Mouse (Mus musculus) spleen, adult 2 months (tissue): Measurements from ENCODE around the gene Polr1d. TPM values are rescaled to one million over a fixed set of nuclear protein-coding genes. Genes with fewer than 3 reads are reported as not detected.

ENCODE experiments used
- DNase-seq, 2 experiments: peaks; one replicate each; pipeline versions ENCODE4 v3.0.0 to v3.0.0-alpha.2; 2012 to 2021; ENCODE audit warnings: low spot score in 2 of 2, low read depth in 1 of 2
- H3K27ac ChIP-seq: fragments of 200-500 bp; 2 replicates; pipeline ENCODE4 v1.5.1; 2012; ENCODE audit warnings: low read length, inconsistent platforms; ENCODE audit not compliant: insufficient read depth
- H3K27me3 ChIP-seq: fragments of 200-500 bp; 2 replicates; pipeline ENCODE4 v1.6.1; 2012; ENCODE audit warnings: mild to moderate bottlenecking, moderate library complexity, low read length, inconsistent platforms; ENCODE audit not compliant: control insufficient read depth, insufficient read depth
- H3K36me3 ChIP-seq: fragments of 200-500 bp; 2 replicates; pipeline ENCODE4 v1.6.1; 2012; ENCODE audit warnings: mild to moderate bottlenecking, low read length, inconsistent platforms; ENCODE audit not compliant: control insufficient read depth, insufficient read depth
- H3K4me1 ChIP-seq: fragments of 200-500 bp; 2 replicates; pipeline ENCODE4 v1.6.1; 2011; ENCODE audit warnings: inconsistent platforms; ENCODE audit not compliant: control insufficient read depth, insufficient read depth, insufficient read length
- H3K4me3 ChIP-seq: fragments of 200-500 bp; 2 replicates; pipeline ENCODE4 v1.5.1; 2011; ENCODE audit warnings: mild to moderate bottlenecking, inconsistent platforms; ENCODE audit not compliant: insufficient read depth, insufficient read length; ENCODE audit errors: extremely low read depth
- CTCF ChIP-seq: fragments of 200-500 bp; IDR thresholded peaks from 2 replicates; pipeline ENCODE4 v1.5.1; 2011; ENCODE audit warnings: mild to moderate bottlenecking, inconsistent platforms; ENCODE audit not compliant: insufficient read depth, insufficient read length, insufficient replicate concordance; ENCODE audit errors: extremely low read depth
- POLR2A ChIP-seq: fragments of 200-500 bp; IDR thresholded peaks from 2 replicates; pipeline ENCODE4 v1.6.1; 2011; ENCODE audit warnings: low read depth, low read length, inconsistent platforms
- WGBS: fragments of 180-500 bp; shearing (Covaris S2); methylation state at CpG from one replicate; pipeline ENCODE4 v1.1.7; 2018; 5-methylcytosine and 5-hydroxymethylcytosine counted together
- polyA plus RNA-seq: library from polyadenylated mRNA; depleted of rRNA; stranded (reverse); fragments of >200 nt; gene quantifications from 2 replicates; pipeline ENCODE4 v1.2.3, GENCODE M21; 2012

Gene Polr1d
- polyA plus RNA-seq, 1 experiment, result 24.2 TPM

GRCm38 (mm10) chr5:147134341-147135088, 57.7 kb downstream of the Polr1d start:
- no peaks in the 10 kb centered on the region for H3K4me1 ChIP-seq
- no peak overlapping the region for H3K27ac ChIP-seq
- 55% methylated on average over 8 of the region's 8 CpGs for WGBS
- TF ChIP-seq POLR2A (no peak), CTCF (no peak)
- H3K36me3 ChIP-seq, result no peaks in the 10 kb centered on the region
- DNase-seq, result no peak
- no peak overlapping the region for H3K4me3 ChIP-seq
- no peaks in the 10 kb centered on the region for H3K27me3 ChIP-seq

- TF ChIP-seq CTCF (no peak), POLR2A (no peak)
Measured at GRCm38 (mm10) chr5:147135089-147135446, 58.2 kb downstream of the Polr1d start.

GRCm38 (mm10) chr5:147135994-147136393, 59.1 kb downstream of the Polr1d start:
- Histone ChIP-seq H3K27me3 (no peaks in the 10 kb centered on the region), H3K4me3 (no peak overlapping the region), H3K4me1 (no peaks in the 10 kb centered on the region), H3K36me3 (no peaks in the 10 kb centered on the region), H3K27ac (no peak overlapping the region)
- no peak for TF ChIP-seq CTCF
- TF ChIP-seq POLR2A, result no peak
- 86% methylated on average over 13 of the region's 13 CpGs for WGBS
- DNase-seq, result no peak

More at GRCm38 (mm10) chr5:147135089-147135446, 58.2 kb downstream of the Polr1d start:
- 94% methylated on average over 3 of the region's 3 CpGs for WGBS
- Histone ChIP-seq H3K27ac (no peak overlapping the region), H3K4me1 (no peaks in the 10 kb centered on the region), H3K4me3 (no peak overlapping the region), H3K27me3 (no peaks in the 10 kb centered on the region), H3K36me3 (no peaks in the 10 kb centered on the region)
- no peak for DNase-seq

GRCm38 (mm10) chr5:147147340-147147739, 70.5 kb downstream of the Polr1d start:
- Histone ChIP-seq H3K27ac (no peak overlapping the region), H3K27me3 (no peaks in the 10 kb centered on the region), H3K4me1 (no peaks in the 10 kb centered on the region), H3K4me3 (no peak overlapping the region), H3K36me3 (no peaks in the 10 kb centered on the region)
- TF ChIP-seq POLR2A, result no peak
- no peak for TF ChIP-seq CTCF
- DNase-seq, result no peak

GRCm38 (mm10) chr5:147154806-147155371, 78.0 kb downstream of the Polr1d start:
- Histone ChIP-seq H3K4me1 (no peaks in the 10 kb centered on the region), H3K27me3 (no peaks in the 10 kb centered on the region), H3K27ac (no peak overlapping the region), H3K4me3 (no peak overlapping the region), H3K36me3 (no peaks in the 10 kb centered on the region)
- 43% methylated on average over 13 of the region's 13 CpGs for WGBS
- no peak for DNase-seq
- TF ChIP-seq CTCF (no peak), POLR2A (no peak)

- Histone ChIP-seq H3K27me3 (no peaks in the 10 kb centered on the region), H3K27ac (no peak overlapping the region), H3K36me3 (no peaks in the 10 kb centered on the region), H3K4me1 (no peaks in the 10 kb centered on the region), H3K4me3 (no peak overlapping the region)
- no peak for DNase-seq
- WGBS, result 44% methylated on average over 13 of the region's 13 CpGs
- TF ChIP-seq CTCF, result no peak
- no peak for TF ChIP-seq POLR2A
Measured at GRCm38 (mm10) chr5:147155449-147156133, 78.7 kb downstream of the Polr1d start.
